Mouse (Mus musculus): ENCODE data around the gene Sardh.

Sardh gene

GRCm38 (mm10) chr2:27248211-27248610 is at the start of gene Sardh:
Gene Sardh, minus strand, starts transcription at chr2:27248337.
- no peak for DNase-seq (ENCODE audit: low spot score in 2 of 2)

GRCm38 (mm10) chr2:27296656-27297406 is 48.7 kb upstream of the Sardh start:
- no peak for DNase-seq (ENCODE audit: low spot score in 2 of 2)

GRCm38 (mm10) chr2:27294777-27295176 is 46.6 kb upstream of the Sardh start:
- no peak for DNase-seq (ENCODE audit: low spot score in 2 of 2)

- peak; percentile 54 to 64 for DNase-seq (ENCODE audit: low spot score in 2 of 2)
Measured at GRCm38 (mm10) chr2:27289019-27289418, 40.9 kb upstream of the Sardh start.

- no peak for DNase-seq (ENCODE audit: low spot score in 2 of 2)
Measured at GRCm38 (mm10) chr2:27286971-27287710, 39.0 kb upstream of the Sardh start.

GRCm38 (mm10) chr2:27284441-27284840 is 36.3 kb upstream of the Sardh start:
- DNase-seq (ENCODE audit: low spot score in 2 of 2): no peak

GRCm38 (mm10) chr2:27281771-27282170 is 33.6 kb upstream of the Sardh start:
- no peak for DNase-seq (ENCODE audit: low spot score in 2 of 2)

GRCm38 (mm10) chr2:27280920-27281611 is 32.9 kb upstream of the Sardh start:
- DNase-seq (ENCODE audit: low spot score in 2 of 2): peak; percentile 49 to 60

- DNase-seq (ENCODE audit: low spot score in 2 of 2): no peak
Measured at GRCm38 (mm10) chr2:27278859-27279258, 30.7 kb upstream of the Sardh start.

GRCm38 (mm10) chr2:27268325-27268724 is 20.2 kb upstream of the Sardh start:
- DNase-seq (ENCODE audit: low spot score in 2 of 2): no peak

- no peak for DNase-seq (ENCODE audit: low spot score in 2 of 2)
Measured at GRCm38 (mm10) chr2:27265819-27266218, 17.7 kb upstream of the Sardh start.

GRCm38 (mm10) chr2:27262984-27263383 is 14.8 kb upstream of the Sardh start:
- no peak for DNase-seq (ENCODE audit: low spot score in 2 of 2)

- no peak for DNase-seq (ENCODE audit: low spot score in 2 of 2)
Measured at GRCm38 (mm10) chr2:27251434-27251833, 3.3 kb upstream of the Sardh start.

GRCm38 (mm10) chr2:27247487-27247863 is 662 bp downstream of the Sardh start:
- no peak for DNase-seq (ENCODE audit: low spot score in 2 of 2)

- DNase-seq (ENCODE audit: low spot score in 2 of 2): peak; percentile 48 to 84
Measured at GRCm38 (mm10) chr2:27246712-27247486, 1.2 kb downstream of the Sardh start.

GRCm38 (mm10) chr2:27245947-27246346 is 2.2 kb downstream of the Sardh start:
- no peak for DNase-seq (ENCODE audit: low spot score in 2 of 2)

GRCm38 (mm10) chr2:27237342-27237741 is 10.8 kb downstream of the Sardh start:
- no peak for DNase-seq (ENCODE audit: low spot score in 2 of 2)

- DNase-seq (ENCODE audit: low spot score in 2 of 2): peak in 1 of 2 experiments; percentile 34
Measured at GRCm38 (mm10) chr2:27235729-27236128, 12.4 kb downstream of the Sardh start.

- DNase-seq (ENCODE audit: low spot score in 2 of 2): peak in 1 of 2 experiments; percentile 47
Measured at GRCm38 (mm10) chr2:27232376-27232775, 15.8 kb downstream of the Sardh start.

GRCm38 (mm10) chr2:27229481-27230105 is 18.5 kb downstream of the Sardh start:
- no peak for DNase-seq (ENCODE audit: low spot score in 2 of 2)

- no peak for DNase-seq (ENCODE audit: low spot score in 2 of 2)
Measured at GRCm38 (mm10) chr2:27228809-27229480, 19.2 kb downstream of the Sardh start.
